Mouse (Mus musculus) left cerebral cortex, adult 8-10 months (tissue): ENCODE measurements at regions not wholly inside any gene's neighbourhood (a gene's known extent, or its start where the extent isn't known, plus 50 kb on each side); places are given as distances from the start of the nearest gene placed in this dataset.
A peak's percentile ranks its signal among the peaks of the same experiment; 100 is the strongest.

Experiments used
- DNase-seq, 2 experiments: peaks; one replicate each; pipeline ENCODE4 v3.0.0; 2022; ENCODE audit warnings: low spot score in 2 of 2

- DNase-seq = no peak
Measured at GRCm38 (mm10) chr3:121902246-121902645, 50.1 kb upstream of the Arhgap29 start.

GRCm38 (mm10) chr3:121900429-121900844 lies 51.9 kb upstream of the Arhgap29 start:
- DNase-seq = no peak

DNA sequence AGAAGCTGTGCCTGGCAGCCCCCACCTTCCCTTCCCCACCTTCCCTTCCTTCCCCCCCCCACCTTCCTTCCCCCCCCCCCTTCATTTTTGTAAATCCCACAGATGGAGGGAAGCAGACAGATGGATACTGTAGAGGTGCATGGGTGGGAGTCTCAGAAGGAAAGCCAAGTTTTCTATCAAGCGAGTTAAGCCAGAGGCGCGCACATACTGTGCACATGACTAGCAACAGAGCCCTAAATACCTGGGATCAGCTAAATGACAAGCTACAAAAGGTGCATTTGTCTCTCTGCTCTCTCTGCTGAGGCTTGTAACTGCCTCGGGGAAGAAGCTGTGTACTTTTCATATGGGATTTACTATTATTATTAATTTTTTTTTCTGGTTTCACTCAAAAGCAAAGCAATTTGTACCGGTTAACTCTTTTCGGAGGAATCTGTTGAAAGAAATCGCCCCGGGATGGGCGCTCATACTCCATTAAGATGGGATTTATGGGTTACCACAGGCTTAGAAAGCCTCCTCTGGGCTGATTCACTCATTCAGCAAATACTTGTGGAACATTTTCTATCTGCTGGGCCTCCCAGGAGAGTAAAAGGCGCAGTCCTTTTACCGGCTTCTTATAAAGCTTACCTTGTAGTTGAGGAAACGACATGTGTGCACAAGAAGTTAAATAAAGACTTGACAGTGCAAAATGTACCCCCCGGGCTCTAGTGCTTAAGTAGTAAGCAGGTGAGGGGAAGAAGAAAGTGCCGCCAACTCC lies 54.3 kb upstream of the Arhgap29 start:
- DNase-seq = no peak

- no peak for DNase-seq
Measured at GRCm38 (mm10) chr3:121893606-121894005, 58.7 kb upstream of the Arhgap29 start.

DNA sequence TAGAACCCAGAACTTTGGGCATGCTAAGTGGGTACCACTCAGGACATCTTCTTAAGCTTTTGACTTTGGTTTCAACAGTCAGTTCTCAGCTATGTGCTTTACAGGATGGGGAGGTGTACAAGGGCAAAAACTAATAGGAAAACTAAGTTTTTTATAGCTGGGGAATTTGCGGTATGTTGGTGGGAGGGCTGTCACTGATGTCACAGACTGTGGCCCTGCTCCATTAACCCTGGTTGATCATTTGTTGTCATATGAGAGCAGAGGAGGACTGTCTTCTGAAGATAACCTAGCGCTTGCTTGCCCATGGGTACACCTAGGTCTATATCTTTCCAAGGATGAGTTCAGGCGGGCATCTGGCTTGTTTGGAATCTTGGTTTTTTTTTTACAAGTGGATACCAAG lies 59.7 kb upstream of the Arhgap29 start:
- no peak for DNase-seq

DNA sequence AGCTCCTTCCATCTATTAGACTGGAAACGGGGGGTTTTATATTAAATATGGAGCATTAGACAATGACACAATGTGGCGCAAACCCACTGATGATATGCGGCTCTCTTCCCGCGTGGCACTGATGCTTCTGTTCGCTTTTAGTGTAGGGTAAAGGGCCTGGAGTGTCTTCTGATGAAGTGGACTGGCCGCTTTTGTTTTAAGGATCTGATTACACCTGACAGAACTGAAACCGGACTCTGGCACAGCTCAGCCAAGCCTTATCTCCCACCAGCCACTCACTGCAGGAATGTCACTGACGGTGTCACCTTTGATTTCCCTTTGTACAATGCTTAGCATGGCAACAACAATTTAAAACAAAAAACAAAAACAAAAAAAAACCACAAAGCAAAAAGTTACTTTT lies 61.0 kb upstream of the Arhgap29 start:
- DNase-seq = no peak

DNA sequence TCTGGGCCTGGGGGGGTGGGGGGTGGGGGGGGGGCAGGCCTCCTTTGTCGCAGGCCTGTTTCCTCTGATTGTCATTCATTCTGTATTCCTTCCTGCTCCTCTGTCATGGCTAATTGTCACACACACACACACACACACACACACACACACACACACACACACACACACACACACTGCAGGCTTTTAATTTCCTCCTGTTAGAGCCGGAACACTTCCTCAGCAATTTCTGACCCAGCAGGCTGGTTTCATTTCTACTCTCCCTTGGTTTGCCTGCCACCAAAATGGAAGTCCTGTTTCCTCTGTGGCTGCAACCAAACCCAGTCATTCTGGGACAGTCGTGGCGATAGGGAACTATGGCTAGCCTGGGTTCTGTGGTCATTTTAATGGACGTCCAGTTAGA lies 61.8 kb upstream of the Arhgap29 start:
- no peak for DNase-seq

DNA sequence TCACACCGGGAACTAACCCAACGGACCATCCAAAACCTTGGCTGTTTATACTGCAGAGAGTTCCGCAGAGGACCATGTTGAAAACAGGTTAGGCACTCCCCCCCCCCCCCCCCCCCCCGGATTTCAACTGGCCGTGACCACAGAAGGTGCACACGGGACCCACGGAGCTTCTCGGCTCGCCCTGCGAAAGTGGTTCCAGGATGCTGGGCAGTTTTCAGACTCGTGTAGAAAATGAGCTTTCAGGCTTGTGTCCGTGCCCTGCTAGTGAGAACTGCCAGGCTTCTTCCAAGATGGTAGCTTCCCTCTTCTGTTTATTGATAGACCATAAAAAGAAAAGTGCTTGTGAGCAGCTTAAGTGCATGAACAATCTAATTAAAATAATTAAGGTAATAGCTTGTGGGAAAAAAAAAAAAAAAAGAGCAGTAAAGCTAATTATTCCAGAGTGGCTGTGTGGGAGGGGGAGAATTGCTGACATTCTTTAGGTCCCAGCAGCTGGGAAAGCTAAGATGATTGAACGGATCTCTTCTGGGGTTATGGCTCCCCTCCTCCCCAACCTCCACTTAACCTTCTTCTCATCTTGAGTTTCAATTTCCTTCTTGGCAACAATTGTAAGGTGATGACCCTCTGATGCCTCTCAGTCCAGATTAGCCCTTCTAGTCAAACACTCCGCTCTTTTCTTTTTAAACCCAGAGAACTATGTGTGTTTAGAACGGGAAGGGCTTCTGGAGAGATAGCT lies 65.3 kb upstream of the Arhgap29 start:
- no peak for DNase-seq

DNA sequence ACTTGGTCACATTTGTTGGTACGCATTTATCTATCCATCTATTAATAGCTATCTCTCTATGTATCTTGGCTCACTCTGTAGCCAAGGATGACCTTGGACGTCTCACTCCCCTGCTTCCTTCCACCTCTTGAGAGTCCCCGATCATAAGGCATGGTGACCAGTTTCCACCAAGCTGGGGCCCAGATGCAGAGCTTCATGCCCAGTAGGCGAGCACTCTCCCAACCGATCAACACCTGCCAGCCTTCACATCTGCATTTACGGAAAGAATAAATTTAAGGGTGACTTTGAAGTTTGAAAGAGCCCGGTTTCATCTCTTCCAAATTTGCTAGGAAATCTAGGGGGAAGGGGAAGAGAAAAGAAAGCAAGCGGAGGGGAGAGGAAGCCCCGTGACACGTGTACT lies 66.0 kb upstream of the Arhgap29 start:
- DNase-seq = no peak

DNA sequence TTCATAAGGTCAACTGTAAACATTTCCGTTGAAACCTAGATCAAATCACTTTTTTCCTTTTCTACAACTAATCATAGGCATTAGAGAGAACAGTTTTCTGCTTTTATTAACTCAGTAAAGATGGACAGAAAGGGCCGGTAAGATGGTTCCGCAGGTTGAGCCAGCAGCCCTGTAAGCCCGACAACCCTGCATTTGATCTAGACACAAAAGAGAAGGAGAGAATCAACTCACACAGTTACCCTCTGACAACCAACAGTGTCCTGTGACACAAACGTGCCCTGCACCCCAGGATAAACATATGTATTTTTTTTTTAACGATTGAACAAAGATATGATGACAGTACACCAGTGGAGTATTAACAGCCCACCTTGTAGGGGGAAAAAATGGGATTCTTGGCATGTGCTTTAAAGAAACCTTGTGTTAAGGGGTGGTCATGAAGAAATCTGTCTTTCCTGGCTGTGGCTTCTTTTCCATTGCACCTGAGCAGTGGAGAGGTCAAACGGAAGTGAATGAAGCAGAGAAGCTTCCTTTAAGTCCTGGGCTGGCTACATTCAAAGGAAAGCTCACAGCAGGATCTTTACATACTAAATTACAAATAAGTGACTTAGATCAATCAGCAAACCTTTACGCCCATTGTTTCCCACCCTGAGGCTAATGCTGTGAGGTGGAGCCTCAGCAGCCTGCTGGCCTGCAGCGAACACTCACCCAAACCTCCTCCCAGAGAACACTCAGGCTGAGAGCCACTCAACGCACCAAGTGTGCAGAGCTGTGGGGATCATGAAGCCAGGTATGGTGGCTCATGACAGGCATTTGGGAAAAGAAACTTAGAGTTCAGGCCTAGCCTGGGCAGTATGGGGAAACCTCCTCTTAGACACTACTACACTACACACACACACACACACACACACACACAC lies 66.8 kb upstream of the Arhgap29 start:
- no peak for DNase-seq

DNA sequence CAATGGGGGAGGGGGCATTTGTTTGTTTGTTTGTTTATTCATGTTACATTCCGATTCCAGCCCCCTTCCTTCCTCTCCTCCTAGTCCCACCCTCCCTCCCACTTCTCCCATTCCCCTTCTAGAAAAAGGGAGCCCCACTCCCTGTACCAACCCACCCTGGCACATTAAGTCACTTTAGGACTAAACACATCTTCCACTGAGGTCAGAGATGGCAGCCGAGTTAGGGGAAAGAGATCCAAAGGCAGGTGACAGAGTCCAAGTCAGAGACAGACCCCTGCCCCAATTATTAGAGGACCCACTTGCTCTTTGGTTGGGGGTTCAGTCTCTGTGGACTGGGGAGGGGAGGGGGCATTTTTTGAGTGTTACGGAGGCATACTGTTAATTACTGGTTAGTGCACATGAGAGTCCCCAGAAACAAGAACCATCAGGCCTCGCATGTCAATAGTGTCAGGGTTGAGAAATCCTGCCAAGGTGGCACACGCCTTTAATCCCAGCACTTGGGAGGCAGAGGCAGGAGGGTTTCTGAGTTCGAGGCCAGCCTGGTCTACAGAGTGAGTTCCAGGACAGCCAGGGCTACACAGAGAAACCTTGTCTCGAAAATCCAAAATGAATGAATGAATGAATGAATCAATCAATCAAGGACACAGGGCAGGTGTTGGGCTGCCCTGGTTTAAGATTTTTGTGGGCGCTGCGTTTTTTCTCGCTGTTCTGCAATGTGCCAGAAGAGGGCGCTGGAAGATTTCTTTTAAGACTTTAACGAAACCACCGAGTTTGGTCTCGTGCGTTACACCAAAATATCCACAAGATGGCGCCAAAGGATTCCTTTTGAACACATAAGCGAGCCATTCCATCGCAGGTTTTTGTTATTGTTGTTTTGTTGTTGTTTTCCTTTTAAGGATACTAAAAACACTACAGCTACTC lies 67.8 kb upstream of the Arhgap29 start:
- DNase-seq = peak; percentile 78 to 92

DNA sequence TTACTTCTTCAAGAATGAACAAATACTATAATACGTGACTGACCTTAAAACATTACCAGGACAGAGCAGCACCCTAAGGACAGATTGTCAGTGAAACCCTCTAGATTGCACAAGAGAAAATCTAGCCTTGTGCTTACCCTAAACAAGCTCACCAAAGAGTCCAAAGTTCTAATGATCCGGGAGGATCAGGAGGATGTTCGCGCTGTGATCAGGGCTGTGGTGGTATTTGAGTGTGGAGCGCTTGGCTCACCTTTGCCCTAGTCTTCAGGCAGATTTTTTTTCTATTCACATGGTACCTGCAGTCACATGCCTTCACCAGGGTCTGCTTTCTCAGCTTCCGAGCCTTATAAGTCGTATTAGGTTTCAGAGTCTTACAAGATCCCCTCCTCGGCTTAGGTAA lies 65.3 kb upstream of the Abcd3 start:
- no peak for DNase-seq

DNA sequence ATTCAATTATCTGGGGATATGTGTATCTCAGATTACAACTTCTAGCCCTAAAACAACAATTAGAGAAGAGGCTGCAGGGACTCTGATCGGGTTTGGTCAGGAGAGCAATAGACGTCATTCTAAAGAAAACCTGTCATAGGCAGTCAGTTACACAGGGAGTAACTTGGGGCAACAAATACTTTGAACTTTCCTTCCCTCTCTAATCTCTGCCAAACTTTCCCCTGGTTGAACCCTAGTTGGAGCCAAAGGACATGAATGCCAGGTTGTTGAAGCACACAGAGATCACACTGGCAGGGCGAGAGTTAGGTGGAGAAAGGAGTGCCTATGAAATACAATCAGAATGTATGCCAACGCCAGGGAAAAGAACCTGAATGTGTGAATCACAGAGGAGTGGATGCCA lies 60.0 kb upstream of the Abcd3 start:
- DNase-seq = no peak

DNA sequence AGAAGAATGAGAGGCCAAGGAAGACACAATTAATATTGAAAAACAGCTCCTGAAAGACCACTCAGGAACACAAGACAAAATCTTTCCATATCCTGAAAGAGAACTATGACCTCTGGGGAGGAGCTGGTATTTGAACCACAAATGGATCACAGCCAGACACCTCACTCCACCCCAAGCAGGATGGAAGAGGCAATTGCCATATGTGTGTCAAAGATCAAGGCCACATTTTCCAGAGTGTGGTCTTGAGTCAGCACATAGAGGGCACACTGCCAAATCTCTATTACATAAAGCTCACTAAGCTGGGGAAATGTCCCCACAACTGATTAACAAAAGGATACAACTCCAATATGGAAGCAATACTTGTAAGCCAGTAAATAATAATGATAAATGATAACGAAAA lies 59.5 kb upstream of the Abcd3 start:
- no peak for DNase-seq

- DNase-seq = no peak
Measured at GRCm38 (mm10) chr3:121873572-121873971, 58.5 kb upstream of the Abcd3 start.

GRCm38 (mm10) chr3:121872685-121873084 lies 57.6 kb upstream of the Abcd3 start:
- DNase-seq = no peak

GRCm38 (mm10) chr3:121871795-121872194 lies 56.7 kb upstream of the Abcd3 start:
- DNase-seq = no peak

DNA sequence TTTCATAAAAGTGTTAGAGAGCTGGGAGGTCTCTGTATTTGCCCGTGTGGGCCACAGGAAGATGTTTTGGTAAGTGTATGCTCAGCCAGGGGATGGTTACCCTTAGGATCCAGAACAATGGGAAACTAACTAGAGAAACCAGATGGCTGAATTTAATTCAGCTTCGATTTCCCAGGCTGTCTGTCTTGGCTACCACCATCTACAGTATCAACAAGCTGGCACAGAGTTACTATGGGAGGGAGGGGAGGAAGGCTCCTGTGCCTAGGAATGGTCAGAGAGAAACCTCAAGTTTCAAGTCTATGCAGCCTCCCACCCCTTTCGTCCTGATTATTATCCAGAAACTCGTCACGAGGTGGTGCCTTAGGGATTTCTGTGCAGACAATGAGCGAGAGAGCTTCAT lies 55.6 kb upstream of the Abcd3 start:
- no peak for DNase-seq

- DNase-seq = no peak
Measured at GRCm38 (mm10) chr3:121869694-121870093, 54.6 kb upstream of the Abcd3 start.

DNA sequence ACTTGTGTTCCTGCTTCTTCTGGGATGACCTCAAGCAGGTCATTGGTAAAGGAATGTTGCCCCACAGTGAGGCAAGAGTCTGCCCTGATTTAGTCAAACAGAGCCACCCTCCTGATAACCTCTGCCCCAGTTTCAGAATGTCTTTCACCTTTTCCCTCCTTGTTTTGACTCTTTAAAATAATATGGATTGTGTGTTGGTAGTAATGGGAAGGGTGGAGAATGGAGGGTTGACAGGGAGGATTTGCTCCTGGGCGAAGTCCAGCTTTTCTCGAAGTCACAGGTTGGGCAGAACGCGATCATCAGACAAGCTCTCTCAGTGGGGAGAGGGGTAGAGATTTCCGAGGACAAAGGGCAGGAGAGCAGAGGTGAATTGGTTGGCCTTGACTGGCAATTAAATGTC lies 52.2 kb upstream of the Abcd3 start:
- no peak for DNase-seq
